Mouse (Mus musculus): Measurements from ENCODE around the gene Cpsf4l. TPM values are rescaled to one million over a fixed set of nuclear protein-coding genes. Genes with fewer than 3 reads are reported as not detected.
A peak's percentile ranks its signal among the peaks of the same experiment; 100 is the strongest.

Cpsf4l gene
- polyA plus RNA-seq, 1 experiment from 2014 or later, result not detected

DNA sequence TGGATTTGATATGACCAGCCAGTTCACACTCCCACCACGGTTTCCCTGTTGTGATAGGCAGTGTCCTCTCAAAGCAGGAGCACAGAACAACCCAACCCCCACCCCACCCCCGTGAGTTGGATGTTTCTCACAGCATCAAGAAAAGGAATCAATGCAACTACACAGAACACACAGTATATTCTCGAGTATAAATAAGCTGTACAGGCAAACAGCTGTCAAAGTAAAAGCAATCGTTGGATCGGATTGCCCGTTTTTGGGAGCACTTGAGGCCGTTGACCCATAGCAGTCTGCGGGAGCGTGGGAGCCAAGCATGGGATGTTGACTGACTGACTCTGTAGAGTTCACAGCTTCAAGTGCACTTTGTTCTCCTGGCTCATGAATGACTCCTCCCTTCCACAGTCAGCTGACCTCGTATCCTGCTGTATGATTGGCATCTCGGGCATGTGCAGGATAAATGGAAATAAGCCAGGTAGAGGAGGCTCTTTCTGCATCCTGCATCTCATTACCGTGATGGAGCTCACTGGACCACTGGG lies 11.7 kb downstream of the Cpsf4l start:
- no peak overlapping the region for H3K4me3 ChIP-seq (ENCODE audit: low read depth, low read length)
- H3K4me1 ChIP-seq (ENCODE audit: control insufficient read depth, insufficient read depth, low read length), result no peaks in the 10 kb centered on the region
- H3K9me3 ChIP-seq (replicated peaks; ENCODE audit: control insufficient read depth, low read length), result no peaks in the 10 kb centered on the region
- H3K9ac ChIP-seq (ENCODE audit: low read length), result no peak overlapping the region
- H3K36me3 ChIP-seq (ENCODE audit: control insufficient read depth, insufficient read depth, low read length), result peaks cover 44% of the 10 kb centered on the region
- no peak for DNase-seq (ENCODE audit: low spot score)
- H3K4me2 ChIP-seq (ENCODE audit: low read length), result no peak overlapping the region
- 82% methylated on average over 12 of the region's 12 CpGs for WGBS
- ATAC-seq, result no peak
- H3K27me3 ChIP-seq (replicated peaks; ENCODE audit: control insufficient read depth, insufficient read depth, low read length), result no peaks in the 10 kb centered on the region
- H3K27ac ChIP-seq (ENCODE audit: low read depth, low read length), result no peak overlapping the region

DNA sequence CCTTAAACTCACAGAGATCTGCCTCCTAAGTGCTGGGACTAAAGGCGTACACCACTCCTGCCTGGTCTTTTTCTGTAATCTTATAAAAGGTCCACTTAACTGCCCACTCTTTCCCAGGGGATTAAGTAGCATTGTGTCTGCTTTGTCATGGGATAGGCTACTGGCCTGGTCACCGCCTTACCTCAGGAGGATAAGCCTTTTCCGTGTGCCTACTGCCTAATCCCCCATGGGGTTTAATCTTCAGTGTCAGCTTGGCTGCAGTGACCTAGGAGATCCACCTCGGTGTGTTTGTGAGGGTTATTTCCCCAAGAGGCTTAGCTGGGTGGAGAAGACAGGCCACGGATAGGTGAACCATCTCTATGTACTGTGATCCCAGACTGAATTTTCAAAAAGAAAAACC lies 12.2 kb downstream of the Cpsf4l start:
- Histone ChIP-seq H3K9me3 (replicated peaks; ENCODE audit: control insufficient read depth, low read length) (no peaks in the 10 kb centered on the region), H3K4me3 (ENCODE audit: low read depth, low read length) (no peak overlapping the region), H3K4me2 (ENCODE audit: low read length) (no peak overlapping the region), H3K27ac (ENCODE audit: low read depth, low read length) (no peak overlapping the region), H3K27me3 (replicated peaks; ENCODE audit: control insufficient read depth, insufficient read depth, low read length) (no peaks in the 10 kb centered on the region), H3K4me1 (ENCODE audit: control insufficient read depth, insufficient read depth, low read length) (no peaks in the 10 kb centered on the region), H3K9ac (ENCODE audit: low read length) (no peak overlapping the region), H3K36me3 (ENCODE audit: control insufficient read depth, insufficient read depth, low read length) (peaks cover 49% of the 10 kb centered on the region)
- DNase-seq (ENCODE audit: low spot score) (no peak), ATAC-seq (no peak)
- 27% methylated on average over 5 of the region's 5 CpGs for WGBS

GRCm38 (mm10) chr11:113691851-113692250 lies 18.0 kb downstream of the Cpsf4l start:
- no peak overlapping the region for H3K4me3 ChIP-seq (ENCODE audit: low read depth, low read length)
- no peak overlapping the region for H3K9ac ChIP-seq (ENCODE audit: low read length)
- DNase-seq (ENCODE audit: low spot score) (no peak), ATAC-seq (no peak)
- H3K27ac ChIP-seq (ENCODE audit: low read depth, low read length), result no peak overlapping the region
- no peaks in the 10 kb centered on the region for H3K9me3 ChIP-seq (replicated peaks; ENCODE audit: control insufficient read depth, low read length)
- H3K36me3 ChIP-seq (ENCODE audit: control insufficient read depth, insufficient read depth, low read length), result peaks cover 76% of the 10 kb centered on the region
- no peak overlapping the region for H3K4me2 ChIP-seq (ENCODE audit: low read length)
- no peaks in the 10 kb centered on the region for H3K27me3 ChIP-seq (replicated peaks; ENCODE audit: control insufficient read depth, insufficient read depth, low read length)
- H3K4me1 ChIP-seq (ENCODE audit: control insufficient read depth, insufficient read depth, low read length), result peaks cover 3% of the 10 kb centered on the region; the same call in 1 of the 2 replicates
- WGBS, result 79% methylated on average over 3 of the region's 3 CpGs

DNA sequence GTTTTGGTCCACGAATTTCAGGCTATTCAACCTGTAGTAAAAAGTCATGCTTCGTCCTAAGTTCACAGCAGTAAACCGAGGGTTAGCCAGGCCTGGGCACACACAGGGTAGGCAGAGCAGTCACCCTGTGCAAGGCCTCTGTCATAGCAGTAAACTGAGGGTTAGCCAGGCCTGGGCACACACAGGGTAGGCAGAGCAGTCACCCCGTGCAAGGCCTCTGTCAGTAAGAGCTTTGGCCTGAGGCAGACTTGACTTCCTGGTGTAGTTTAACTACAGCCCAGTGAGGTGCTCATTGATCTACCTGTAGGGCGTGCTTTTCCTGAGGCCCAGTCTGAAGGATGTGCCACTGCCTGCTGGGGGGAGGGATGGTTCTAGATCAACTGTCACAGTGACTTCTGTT lies 18.5 kb downstream of the Cpsf4l start:
- no peak overlapping the region for H3K27ac ChIP-seq (ENCODE audit: low read depth, low read length)
- ATAC-seq, result no peak
- no peak overlapping the region for H3K4me3 ChIP-seq (ENCODE audit: low read depth, low read length)
- peaks cover 71% of the 10 kb centered on the region for H3K36me3 ChIP-seq (ENCODE audit: control insufficient read depth, insufficient read depth, low read length)
- no peaks in the 10 kb centered on the region for H3K9me3 ChIP-seq (replicated peaks; ENCODE audit: control insufficient read depth, low read length)
- no peaks in the 10 kb centered on the region for H3K27me3 ChIP-seq (replicated peaks; ENCODE audit: control insufficient read depth, insufficient read depth, low read length)
- peaks cover 8% of the 10 kb centered on the region; the same call in 1 of the 2 replicates for H3K4me1 ChIP-seq (ENCODE audit: control insufficient read depth, insufficient read depth, low read length)
- no peak overlapping the region for H3K9ac ChIP-seq (ENCODE audit: low read length)
- H3K4me2 ChIP-seq (ENCODE audit: low read length), result no peak overlapping the region
- 89% methylated on average over 5 of the region's 5 CpGs for whole genome bisulfite sequencing
- no peak for DNase-seq (ENCODE audit: low spot score)

DNA sequence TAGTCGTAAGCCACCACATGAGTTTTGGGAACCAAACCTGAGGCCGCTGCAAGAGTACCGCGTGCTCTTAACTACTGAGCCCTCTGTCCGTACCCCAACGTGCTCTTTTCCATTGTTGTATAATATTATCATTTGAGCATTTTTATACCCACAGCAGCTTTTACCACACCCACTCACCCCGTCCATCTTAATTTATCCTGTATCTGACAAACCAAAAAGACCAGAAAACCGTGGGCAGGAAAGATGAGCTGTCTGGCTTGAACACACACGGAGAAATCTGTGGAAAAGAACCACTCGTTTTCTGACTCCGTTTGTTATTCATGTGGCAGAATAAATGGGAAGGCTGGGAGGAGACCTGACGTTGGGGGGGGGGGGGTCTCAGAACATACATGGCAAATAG lies 19.3 kb downstream of the Cpsf4l start:
- Histone ChIP-seq H3K27ac (ENCODE audit: low read depth, low read length) (no peak overlapping the region), H3K9ac (ENCODE audit: low read length) (no peak overlapping the region), H3K27me3 (replicated peaks; ENCODE audit: control insufficient read depth, insufficient read depth, low read length) (no peaks in the 10 kb centered on the region), H3K36me3 (ENCODE audit: control insufficient read depth, insufficient read depth, low read length) (peaks cover 64% of the 10 kb centered on the region), H3K4me3 (ENCODE audit: low read depth, low read length) (no peak overlapping the region), H3K4me1 (ENCODE audit: control insufficient read depth, insufficient read depth, low read length) (peaks cover 9% of the 10 kb centered on the region; the same call in 1 of the 2 replicates), H3K9me3 (replicated peaks; ENCODE audit: control insufficient read depth, low read length) (no peaks in the 10 kb centered on the region), H3K4me2 (ENCODE audit: low read length) (no peak overlapping the region)
- no peak for DNase-seq (ENCODE audit: low spot score)
- 90% methylated on average over 12 of the region's 12 CpGs for WGBS
- no peak for ATAC-seq

GRCm38 (mm10) chr11:113687031-113687430 lies 22.8 kb downstream of the Cpsf4l start:
- no peak for ATAC-seq

GRCm38 (mm10) chr11:113684707-113685426 lies 24.9 kb downstream of the Cpsf4l start:
- DNase-seq (ENCODE audit: low spot score) (no peak), ATAC-seq (no peak)
- H3K9me3 ChIP-seq (replicated peaks; ENCODE audit: control insufficient read depth, low read length), result no peaks in the 10 kb centered on the region
- no peaks in the 10 kb centered on the region for H3K27me3 ChIP-seq (replicated peaks; ENCODE audit: control insufficient read depth, insufficient read depth, low read length)
- H3K9ac ChIP-seq (ENCODE audit: low read length), result peak overlapping the region; percentile 89
- H3K27ac ChIP-seq (ENCODE audit: low read depth, low read length), result peak overlapping the region; percentile 93
- 44% methylated on average over 25 of the region's 25 CpGs for WGBS
- H3K4me1 ChIP-seq (ENCODE audit: control insufficient read depth, insufficient read depth, low read length), result peaks cover 23% of the 10 kb centered on the region
- peak overlapping the region; percentile 95 for H3K4me3 ChIP-seq (ENCODE audit: low read depth, low read length)
- peaks cover 19% of the 10 kb centered on the region for H3K36me3 ChIP-seq (ENCODE audit: control insufficient read depth, insufficient read depth, low read length)
- H3K4me2 ChIP-seq (ENCODE audit: low read length), result peak overlapping the region; percentile 74

More at GRCm38 (mm10) chr11:113687031-113687430, 22.8 kb downstream of the Cpsf4l start:
- DNase-seq (ENCODE audit: low spot score), result peak; percentile 63
- Histone ChIP-seq H3K9me3 (replicated peaks; ENCODE audit: control insufficient read depth, low read length) (no peaks in the 10 kb centered on the region), H3K4me1 (ENCODE audit: control insufficient read depth, insufficient read depth, low read length) (peaks cover 22% of the 10 kb centered on the region), H3K27me3 (replicated peaks; ENCODE audit: control insufficient read depth, insufficient read depth, low read length) (no peaks in the 10 kb centered on the region), H3K4me3 (ENCODE audit: low read depth, low read length) (no peak overlapping the region), H3K4me2 (ENCODE audit: low read length) (0 out of 2 replicates have a peak overlapping the region, but pooled peaks have one; percentile 13), H3K27ac (ENCODE audit: low read depth, low read length) (0 out of 2 replicates have a peak overlapping the region, but pooled peaks have one; percentile 1), H3K36me3 (ENCODE audit: control insufficient read depth, insufficient read depth, low read length) (peaks cover 32% of the 10 kb centered on the region), H3K9ac (ENCODE audit: low read length) (no peak overlapping the region; the same call in 1 of the 2 replicates)
- WGBS, result 41% methylated on average over 2 of the region's 2 CpGs

- Histone ChIP-seq H3K36me3 (ENCODE audit: control insufficient read depth, insufficient read depth, low read length) (peaks cover 11% of the 10 kb centered on the region), H3K9ac (ENCODE audit: low read length) (peak within 1 kb of the TSS; percentile 89), H3K27ac (ENCODE audit: low read depth, low read length) (peak within 1 kb of the TSS; percentile 93), H3K27me3 (replicated peaks; ENCODE audit: control insufficient read depth, insufficient read depth, low read length) (no peaks in the 10 kb centered on the region), H3K4me2 (ENCODE audit: low read length) (peak within 1 kb of the TSS; percentile 95), H3K4me3 (ENCODE audit: low read depth, low read length) (peak within 1 kb of the TSS; percentile 95), H3K9me3 (replicated peaks; ENCODE audit: control insufficient read depth, low read length) (no peaks in the 10 kb centered on the region), H3K4me1 (ENCODE audit: control insufficient read depth, insufficient read depth, low read length) (peaks cover 23% of the 10 kb centered on the region)
- DNase-seq (ENCODE audit: low spot score) (peak; percentile 98), ATAC-seq (peak; percentile 97)
- WGBS, result under 1% methylated on average over 70 of the region's 73 CpGs
Observed at GRCm38 (mm10) chr11:113683957-113684706, 25.7 kb downstream of the Cpsf4l start, which contains the start of the genes Fam104a and D11Wsu47e. Gene Fam104a (minus strand): TSS chr11:113684155. Gene D11Wsu47e (plus strand): TSS chr11:113684412.

Measured in forebrain, embryonic 14.5 days (tissue).